Mouse (Mus musculus): ENCODE measurements around the gene Nabp1. TPM values are rescaled to one million over a fixed set of nuclear protein-coding genes. Genes with fewer than 3 reads are reported as not detected.

Gene Nabp1
- 12.7 and 12.8 TPM in 2 replicates for polyA plus RNA-seq (2015; fragmentation: Nextera tagmentation; extraction: Ambion mirVana)

DNA sequence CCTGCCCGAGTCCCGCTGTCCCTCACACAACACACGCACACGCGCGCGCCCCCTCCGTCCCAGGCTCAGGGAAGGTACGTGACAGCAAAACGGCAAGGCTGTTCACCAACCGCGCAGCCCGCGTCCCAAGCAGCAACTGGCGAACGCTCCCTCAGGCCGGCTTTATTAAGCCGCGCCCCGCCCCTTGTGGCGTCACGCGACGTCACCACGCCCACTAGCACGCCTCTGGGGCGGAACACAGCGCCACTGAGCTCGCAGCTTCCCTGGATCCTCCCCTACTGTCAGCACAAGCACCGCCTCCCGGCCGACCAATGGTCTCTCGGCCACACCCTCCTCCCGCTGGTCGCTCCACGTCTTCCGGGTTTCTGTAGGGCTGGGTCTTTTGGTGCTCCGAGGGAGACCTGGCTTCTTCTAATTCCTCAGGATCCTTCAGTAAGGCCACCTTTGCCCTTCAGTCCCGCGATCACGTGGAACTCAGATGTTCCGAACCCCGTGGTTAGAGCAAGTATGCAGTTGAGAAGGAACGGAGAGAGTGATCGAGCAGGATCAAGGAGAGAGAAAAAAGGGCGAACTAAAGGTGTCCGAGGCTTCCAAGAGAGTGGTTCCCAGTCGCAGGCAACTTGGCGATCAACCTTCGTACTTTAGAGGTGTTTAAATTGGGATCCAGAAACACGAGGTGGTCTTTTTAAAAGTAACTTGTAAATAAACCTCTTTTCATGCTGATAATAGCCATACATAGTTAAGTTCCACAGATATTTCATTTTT lies at the start of gene Nabp1:
Gene Nabp1 (minus strand): TSS at position 164 of the 765 bp plus-strand sequence.
- ATAC-seq (ENCODE audit: low FRiP score, low TSS enrichment): peak; percentile 100
- H3K27ac ChIP-seq (replicated peaks): peak within 1 kb of the TSS; percentile 86
- no peaks in the 10 kb centered on the region for H3K36me3 ChIP-seq (ENCODE audit: control insufficient read depth, insufficient read depth, low read length)
- peak within 1 kb of the TSS; percentile 81 for H3K4me3 ChIP-seq (ENCODE audit: low read depth, low read length)
- DNase-seq (ENCODE audit: low spot score): peak; percentile 99
- peak within 1 kb of the TSS; percentile 83 for H3K9ac ChIP-seq (ENCODE audit: low read length)
- TF ChIP-seq CTCF (IDR thresholded peaks at IDR 0.05; ENCODE audit: low read depth) (peak; percentile 72), EP300 (optimal IDR thresholded peaks at IDR 0.05) (no peak)
- no peaks in the 10 kb centered on the region for H3K9me3 ChIP-seq (ENCODE audit: control insufficient read depth, low read length)
- H3K27me3 ChIP-seq (ENCODE audit: control insufficient read depth, insufficient read depth, low read length): no peaks in the 10 kb centered on the region
- H3K4me1 ChIP-seq (replicated peaks; ENCODE audit: control insufficient read depth, insufficient read depth): 0 out of 2 replicates have a peak, but pooled peaks cover 2% of the 10 kb centered on the region
- peak within 1 kb of the TSS; percentile 99 for H3K4me2 ChIP-seq (replicated peaks; ENCODE audit: low read depth)
- under 1% methylated on average over 51 of the region's 51 CpGs for WGBS

DNA sequence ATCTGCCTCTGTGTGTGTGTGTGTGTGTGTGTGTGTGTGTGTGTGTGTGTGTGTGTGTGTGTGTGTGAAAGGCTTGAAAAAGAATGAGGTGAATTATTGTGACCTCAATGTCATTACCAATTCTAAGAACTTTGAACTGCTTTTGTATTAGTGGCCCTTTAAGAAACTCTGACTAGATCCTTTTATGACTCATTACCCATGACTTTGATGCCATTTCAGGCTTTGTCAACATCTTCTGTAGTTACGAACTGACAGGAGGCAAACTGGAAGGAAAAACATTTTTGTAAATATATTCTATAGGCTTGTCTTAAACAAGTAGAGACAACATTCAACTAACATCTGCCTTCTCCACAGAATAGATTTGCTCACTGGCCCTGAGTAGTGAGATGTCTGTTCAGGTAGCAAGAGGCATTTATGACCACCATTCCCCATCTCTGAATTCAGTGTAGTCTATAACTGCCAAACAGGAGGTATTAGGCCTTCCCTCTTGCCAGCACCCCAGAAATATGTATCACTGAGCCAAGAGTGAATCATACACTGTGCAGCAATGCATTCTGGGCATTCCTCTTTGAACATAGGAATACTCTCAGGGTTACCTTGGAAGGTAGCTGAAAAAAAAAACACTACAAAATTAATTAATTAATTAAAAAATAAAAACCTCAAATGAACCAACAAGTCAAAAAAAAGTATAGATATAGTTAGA lies 47.5 kb upstream of the Nabp1 start:
- no peak overlapping the region for H3K27ac ChIP-seq (replicated peaks)
- no peak overlapping the region for H3K9ac ChIP-seq (ENCODE audit: low read length)
- H3K36me3 ChIP-seq (ENCODE audit: control insufficient read depth, insufficient read depth, low read length): no peaks in the 10 kb centered on the region
- H3K4me3 ChIP-seq (ENCODE audit: low read depth, low read length): no peak overlapping the region
- H3K4me2 ChIP-seq (replicated peaks; ENCODE audit: low read depth): no peak overlapping the region
- H3K9me3 ChIP-seq (ENCODE audit: control insufficient read depth, low read length): no peaks in the 10 kb centered on the region
- 45% methylated on average over 1 of the region's 1 CpGs for WGBS
- H3K4me1 ChIP-seq (replicated peaks; ENCODE audit: control insufficient read depth, insufficient read depth): 0 out of 2 replicates have a peak, but pooled peaks cover 2% of the 10 kb centered on the region
- H3K27me3 ChIP-seq (ENCODE audit: control insufficient read depth, insufficient read depth, low read length): no peaks in the 10 kb centered on the region
- DNase-seq (ENCODE audit: low spot score): no peak
- no peak for TF ChIP-seq CTCF (IDR thresholded peaks at IDR 0.05; ENCODE audit: low read depth)
- TF ChIP-seq EP300 (optimal IDR thresholded peaks at IDR 0.05): no peak
- no peak for ATAC-seq (ENCODE audit: low FRiP score, low TSS enrichment)

DNA sequence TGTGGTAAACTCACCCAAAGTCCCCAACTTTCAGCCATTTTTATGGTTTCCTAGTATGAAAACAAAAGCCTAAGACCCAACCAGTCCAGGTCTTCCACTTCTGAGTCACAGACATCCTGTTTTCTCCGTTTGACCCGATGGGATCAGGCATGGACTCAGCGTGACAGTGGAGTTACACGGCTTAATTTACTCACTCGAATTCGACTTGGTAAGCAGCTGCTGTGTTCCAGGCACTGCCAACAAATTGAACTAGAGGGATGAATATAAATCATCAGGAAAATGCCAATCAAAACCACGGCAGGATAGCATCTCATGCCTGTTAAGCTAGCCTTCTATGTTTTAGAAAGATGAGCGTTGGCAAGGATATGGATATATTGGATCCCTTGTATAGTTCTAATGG lies 43.4 kb upstream of the Nabp1 start:
- no peak for TF ChIP-seq EP300 (optimal IDR thresholded peaks at IDR 0.05)
- TF ChIP-seq CTCF (IDR thresholded peaks at IDR 0.05; ENCODE audit: low read depth): no peak
- no peak overlapping the region for H3K27ac ChIP-seq (replicated peaks)
- H3K36me3 ChIP-seq (ENCODE audit: control insufficient read depth, insufficient read depth, low read length): no peaks in the 10 kb centered on the region
- WGBS: 80% methylated on average over 8 of the region's 8 CpGs
- H3K27me3 ChIP-seq (ENCODE audit: control insufficient read depth, insufficient read depth, low read length): no peaks in the 10 kb centered on the region
- no peaks in the 10 kb centered on the region for H3K4me1 ChIP-seq (replicated peaks; ENCODE audit: control insufficient read depth, insufficient read depth)
- H3K9me3 ChIP-seq (ENCODE audit: control insufficient read depth, low read length): no peaks in the 10 kb centered on the region
- H3K4me3 ChIP-seq (ENCODE audit: low read depth, low read length): no peak overlapping the region
- H3K9ac ChIP-seq (ENCODE audit: low read length): no peak overlapping the region
- DNase-seq (ENCODE audit: low spot score) (no peak), ATAC-seq (ENCODE audit: low FRiP score, low TSS enrichment) (no peak)
- no peak overlapping the region for H3K4me2 ChIP-seq (replicated peaks; ENCODE audit: low read depth)

DNA sequence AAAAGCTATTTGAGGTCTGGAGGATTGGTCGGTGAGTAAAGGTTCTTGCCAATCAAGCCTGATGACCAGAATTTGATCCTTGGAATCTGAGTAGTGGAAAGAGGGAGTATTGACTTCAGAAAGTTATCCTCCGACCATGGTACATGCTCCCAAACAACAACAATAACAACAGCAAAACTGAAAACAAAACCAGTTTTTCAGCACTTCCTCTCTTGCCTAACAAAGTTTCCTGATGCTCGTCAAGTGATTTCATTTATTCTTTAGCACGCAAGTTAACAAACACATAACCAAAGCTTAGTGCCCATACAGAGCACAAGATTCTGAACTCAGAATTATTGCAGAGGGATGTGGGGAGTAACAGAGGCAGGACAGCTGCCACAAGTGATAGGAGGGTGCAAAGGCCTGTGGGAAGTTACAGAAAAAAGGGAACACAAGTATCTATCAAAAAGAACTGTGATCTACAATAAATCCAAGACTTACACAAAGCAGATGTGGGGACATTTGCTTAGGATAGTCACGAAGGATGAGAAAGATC lies 42.1 kb upstream of the Nabp1 start:
- H3K9ac ChIP-seq (ENCODE audit: low read length): no peak overlapping the region
- H3K4me2 ChIP-seq (replicated peaks; ENCODE audit: low read depth): no peak overlapping the region
- ATAC-seq (ENCODE audit: low FRiP score, low TSS enrichment) (no peak), DNase-seq (ENCODE audit: low spot score) (no peak)
- H3K27ac ChIP-seq (replicated peaks): no peak overlapping the region
- TF ChIP-seq EP300 (optimal IDR thresholded peaks at IDR 0.05) (no peak), CTCF (IDR thresholded peaks at IDR 0.05; ENCODE audit: low read depth) (no peak)
- no peaks in the 10 kb centered on the region for H3K27me3 ChIP-seq (ENCODE audit: control insufficient read depth, insufficient read depth, low read length)
- H3K36me3 ChIP-seq (ENCODE audit: control insufficient read depth, insufficient read depth, low read length): no peaks in the 10 kb centered on the region
- WGBS: 79% methylated on average over 5 of the region's 5 CpGs
- no peaks in the 10 kb centered on the region for H3K4me1 ChIP-seq (replicated peaks; ENCODE audit: control insufficient read depth, insufficient read depth)
- no peak overlapping the region for H3K4me3 ChIP-seq (ENCODE audit: low read depth, low read length)
- H3K9me3 ChIP-seq (ENCODE audit: control insufficient read depth, low read length): no peaks in the 10 kb centered on the region

DNA sequence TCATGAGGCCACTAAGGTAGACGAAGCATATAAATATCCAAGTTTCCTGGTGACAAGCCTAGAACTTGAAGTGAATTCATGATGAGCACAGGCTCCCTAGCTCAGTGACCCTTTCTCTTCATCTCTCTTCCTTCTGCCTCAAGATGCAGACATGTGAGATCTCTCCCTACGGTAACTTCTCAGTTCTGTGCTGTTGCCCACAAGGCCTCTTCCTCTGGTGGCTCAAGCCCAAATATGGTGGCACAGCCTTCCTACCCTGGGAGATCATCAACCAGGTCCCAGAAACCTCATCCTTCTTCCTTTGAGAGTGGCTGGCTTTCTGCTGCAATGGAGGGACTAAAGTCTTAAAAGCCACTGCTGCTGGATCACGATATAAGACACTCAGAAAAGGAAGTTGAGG lies 40.9 kb upstream of the Nabp1 start:
- Histone ChIP-seq H3K27ac (replicated peaks) (no peak overlapping the region), H3K4me2 (replicated peaks; ENCODE audit: low read depth) (no peak overlapping the region), H3K4me3 (ENCODE audit: low read depth, low read length) (no peak overlapping the region), H3K9me3 (ENCODE audit: control insufficient read depth, low read length) (no peaks in the 10 kb centered on the region), H3K9ac (ENCODE audit: low read length) (no peak overlapping the region), H3K27me3 (ENCODE audit: control insufficient read depth, insufficient read depth, low read length) (no peaks in the 10 kb centered on the region), H3K36me3 (ENCODE audit: control insufficient read depth, insufficient read depth, low read length) (no peaks in the 10 kb centered on the region), H3K4me1 (replicated peaks; ENCODE audit: control insufficient read depth, insufficient read depth) (no peaks in the 10 kb centered on the region)
- ATAC-seq (ENCODE audit: low FRiP score, low TSS enrichment) (no peak), DNase-seq (ENCODE audit: low spot score) (no peak)
- 81% methylated on average over 3 of the region's 3 CpGs for WGBS
- TF ChIP-seq CTCF (IDR thresholded peaks at IDR 0.05; ENCODE audit: low read depth) (no peak), EP300 (optimal IDR thresholded peaks at IDR 0.05) (no peak)

Measured in stomach, postnatal 0 days (tissue).